Mouse (Mus musculus): Measurements from ENCODE around the gene Vmn1r218. TPM values are rescaled to one million over a fixed set of nuclear protein-coding genes. Genes with fewer than 3 reads are reported as not detected.

The Vmn1r218 gene
- polyA plus RNA-seq (2015; fragmentation: Nextera tagmentation; extraction: Ambion mirVana), result not detected in 2 replicates

GRCm38 (mm10) chr13:23133099-23133498 lies at the start of gene Vmn1r218:
Gene Vmn1r218 (plus strand): TSS chr13:23133155.

GRCm38 (mm10) chr13:23118126-23118525 lies 14.8 kb upstream of the Vmn1r218 start, which contains the start of gene Vmn1r217:
Gene Vmn1r217 (minus strand): TSS chr13:23118226.

GRCm38 (mm10) chr13:23159012-23159411 lies 26.1 kb downstream of the Vmn1r218 start, which contains the start of gene Vmn1r219:
Gene Vmn1r219 (plus strand): TSS chr13:23159312.

GRCm38 (mm10) chr13:23187875-23188274 lies 54.9 kb downstream of the Vmn1r218 start, which contains the start of gene Vmn1r220:
Gene Vmn1r220 (minus strand): TSS chr13:23187975.

Other genes with a start within 250 kb of the Vmn1r218 start
- gene Vmn1r212, start 248.9 kb upstream of the Vmn1r218 start, polyA plus RNA-seq (2015; fragmentation: Nextera tagmentation; extraction: Ambion mirVana), result not detected in 2 replicates
- not detected in 2 replicates for gene Vmn1r213, start 125.5 kb upstream of the Vmn1r218 start, polyA plus RNA-seq (2015; fragmentation: Nextera tagmentation; extraction: Ambion mirVana)
- gene Vmn1r214, start 102.7 kb upstream of the Vmn1r218 start, polyA plus RNA-seq (2015; fragmentation: Nextera tagmentation; extraction: Ambion mirVana), result not detected in 2 replicates
- gene Vmn1r215, start 65.1 kb upstream of the Vmn1r218 start, polyA plus RNA-seq (2015; fragmentation: Nextera tagmentation; extraction: Ambion mirVana), result not detected in 2 replicates
- gene Vmn1r217, start 14.9 kb upstream of the Vmn1r218 start, polyA plus RNA-seq (2015; fragmentation: Nextera tagmentation; extraction: Ambion mirVana), result not detected in 2 replicates
- not detected in 2 replicates for gene Vmn1r219, start 26.2 kb downstream of the Vmn1r218 start, polyA plus RNA-seq (2015; fragmentation: Nextera tagmentation; extraction: Ambion mirVana)
- not detected in 2 replicates for gene Vmn1r220, start 54.8 kb downstream of the Vmn1r218 start, polyA plus RNA-seq (2015; fragmentation: Nextera tagmentation; extraction: Ambion mirVana)
- not detected in 2 replicates for gene Vmn1r221, start 81.0 kb downstream of the Vmn1r218 start, polyA plus RNA-seq (2015; fragmentation: Nextera tagmentation; extraction: Ambion mirVana)
- gene Vmn1r222, start 102.8 kb downstream of the Vmn1r218 start, polyA plus RNA-seq (2015; fragmentation: Nextera tagmentation; extraction: Ambion mirVana), result not detected in 2 replicates
- gene Vmn1r223, start 114.0 kb downstream of the Vmn1r218 start, polyA plus RNA-seq (2015; fragmentation: Nextera tagmentation; extraction: Ambion mirVana), result not detected in 2 replicates
- 18.7 and 18.8 TPM in 2 replicates for gene Zfp322a, start 236.1 kb downstream of the Vmn1r218 start, polyA plus RNA-seq (2015; fragmentation: Nextera tagmentation; extraction: Ambion mirVana)